Mouse (Mus musculus) C3H10T1/2 (cell line): ENCODE measurements around the gene Olfr1270. TPM values are rescaled to one million over a fixed set of nuclear protein-coding genes. Genes with fewer than 3 reads are reported as not detected.

Source experiments
- polyA plus RNA-seq, 2 experiments: library from polyadenylated mRNA; unstranded; fragments of >200 nt; fragmentation: generic; extraction: Trizol; gene quantifications; one replicate each; pipeline ENCODE4 v1.2.1; 2012; ENCODE audit warnings: missing spikeins in 2 of 2

The Olfr1270 gene
- polyA plus RNA-seq, result not detected

GRCm38 (mm10) chr2:90152991-90153390, at the start of gene Olfr1270:
TSS of gene Olfr1270 (minus strand) at chr2:90153091.

GRCm38 (mm10) chr2:90142196-90142595, 10.7 kb downstream of the Olfr1270 start, which contains the start of gene Olfr32:
TSS of gene Olfr32 (minus strand) at chr2:90142296.

GRCm38 (mm10) chr2:90121312-90121711, 31.6 kb downstream of the Olfr1270 start, which contains the start of gene Olfr1269:
TSS of gene Olfr1269 (minus strand) at chr2:90121412.

Other genes starting within 250 kb of the Olfr1270 start
- not detected for gene Olfr1258, start 225.8 kb downstream of the Olfr1270 start, polyA plus RNA-seq
- not detected for gene Olfr1259, start 204.4 kb downstream of the Olfr1270 start, polyA plus RNA-seq
- not detected for gene Olfr1260, start 178.8 kb downstream of the Olfr1270 start, polyA plus RNA-seq
- not detected for gene Olfr1261, start 161.9 kb downstream of the Olfr1270 start, polyA plus RNA-seq
- gene Olfr1262, start 152.9 kb downstream of the Olfr1270 start, polyA plus RNA-seq, result not detected
- not detected for gene Olfr1263, start 141.0 kb downstream of the Olfr1270 start, polyA plus RNA-seq
- not detected for gene Olfr1264, start 127.5 kb downstream of the Olfr1270 start, polyA plus RNA-seq
- gene Olfr1265, start 117.8 kb downstream of the Olfr1270 start, polyA plus RNA-seq, result not detected
- gene Olfr140, start 89.5 kb downstream of the Olfr1270 start, polyA plus RNA-seq, result not detected
- gene Olfr1269, start 31.7 kb downstream of the Olfr1270 start, polyA plus RNA-seq, result not detected
- gene Olfr32, start 10.8 kb downstream of the Olfr1270 start, polyA plus RNA-seq, result not detected
- not detected for gene Olfr1506, start 71.4 kb upstream of the Olfr1270 start, polyA plus RNA-seq
- not detected for gene Olfr142, start 104.5 kb upstream of the Olfr1270 start, polyA plus RNA-seq
- gene Olfr1271, start 117.9 kb upstream of the Olfr1270 start, polyA plus RNA-seq, result not detected
- gene Olfr1272, start 139.8 kb upstream of the Olfr1270 start, polyA plus RNA-seq, result not detected
- not detected for gene Gm13769, start 169.1 kb upstream of the Olfr1270 start, polyA plus RNA-seq
- gene Olfr1274-ps, start 245.6 kb upstream of the Olfr1270 start, polyA plus RNA-seq, result not detected